In genomic region chr9:49797508-49797820, GRCm38 (mm10) we compare ENCODE assay signal across 7 mouse cellular contexts. TPM values are rescaled to one million over a fixed set of nuclear protein-coding genes. Genes with fewer than 3 reads are reported as not detected.
DNase-seq lines count a peak whose midpoint lies in the region; ATAC-seq and TF ChIP-seq lines count a peak whose summit lies in the region.

No protein-coding gene starts in this region.

- peak overlapping the region; percentile 56 for H3K4me3 ChIP-seq in lung, embryonic 15.5 days
- peak overlapping the region; percentile 93 for H3K4me3 ChIP-seq in forebrain, embryonic 13.5 days
- peak overlapping the region; percentile 78 for H3K4me3 ChIP-seq in limb, embryonic 11.5 days (ENCODE audit: low read depth, low read length)
- peak overlapping the region; percentile 67 for H3K4me3 ChIP-seq in small intestine, adult 2 months (ENCODE audit: low read depth, low read length)

- peak; percentile 21; the same call in 1 of the 2 replicates for ATAC-seq in lung, embryonic 15.5 days (ENCODE audit: borderline replicate concordance, extremely low read depth, low FRiP score, low TSS enrichment)
- no peak; the same call in 1 of the 2 replicates for ATAC-seq in forebrain, embryonic 13.5 days
- ATAC-seq in limb, embryonic 11.5 days (ENCODE audit: insufficient number of reproducible peaks, low FRiP score, low TSS enrichment, low read depth): no peak; the same call in 1 of the 2 replicates
- ATAC-seq in megakaryocyte progenitor cell, adult 5-6 weeks (replicated peaks; ENCODE audit: poor library complexity): no peak

- TF ChIP-seq POLR2A in small intestine, adult 2 months (IDR thresholded peaks at IDR 0.05; ENCODE audit: low read depth, low read length): no peak

- no peaks in the 10 kb centered on the region for H3K36me3 ChIP-seq in lung, embryonic 15.5 days
- no peaks in the 10 kb centered on the region for H3K36me3 ChIP-seq in forebrain, embryonic 13.5 days (ENCODE audit: poor library complexity, severe bottlenecking)
- H3K36me3 ChIP-seq in limb, embryonic 11.5 days (ENCODE audit: control insufficient read depth, insufficient read depth, low read length): no peaks in the 10 kb centered on the region
- no peaks in the 10 kb centered on the region for H3K36me3 ChIP-seq in small intestine, adult 2 months (ENCODE audit: control insufficient read depth, insufficient read depth, low read length)

- no peak for TF ChIP-seq CTCF in small intestine, adult 2 months (IDR thresholded peaks at IDR 0.05; ENCODE audit: extremely low read depth, insufficient read length, insufficient replicate concordance, low read depth, low read length)

- H3K9ac ChIP-seq in lung, embryonic 15.5 days: peak overlapping the region; percentile 56
- peak overlapping the region; percentile 98 for H3K9ac ChIP-seq in forebrain, embryonic 13.5 days
- H3K9ac ChIP-seq in limb, embryonic 11.5 days (ENCODE audit: low read length): peak overlapping the region; percentile 64

- WGBS in lung, embryonic 15.5 days: 1% methylated on average over 15 of the region's 15 CpGs
- WGBS in forebrain, embryonic 13.5 days: under 1% methylated on average over 15 of the region's 15 CpGs
- WGBS in limb, embryonic 11.5 days: 0% methylated on average over 14 of the region's 15 CpGs
- WGBS in small intestine, adult 2 months: 3% methylated on average over 15 of the region's 15 CpGs

- DNase-seq in lung, postnatal 25 days (ENCODE audit: low spot score): no peak
- no peak for DNase-seq in limb, embryonic 11.5 days (ENCODE audit: low spot score)
- DNase-seq in MN1 (ENCODE audit: low spot score): no peak

- H3K4me2 ChIP-seq in lung, embryonic 15.5 days: peak overlapping the region; percentile 91
- H3K4me2 ChIP-seq in forebrain, embryonic 13.5 days: peak overlapping the region; percentile 86
- H3K4me2 ChIP-seq in limb, embryonic 11.5 days (ENCODE audit: low read depth, severe bottlenecking): peak overlapping the region; percentile 91

- H3K27ac ChIP-seq in lung, embryonic 15.5 days: peak overlapping the region; percentile 62; the same call in 1 of the 2 replicates
- H3K27ac ChIP-seq in forebrain, embryonic 13.5 days: peak overlapping the region; percentile 95
- H3K27ac ChIP-seq in limb, embryonic 11.5 days (replicated peaks; ENCODE audit: low read depth, low read length): no peak overlapping the region
- no peak overlapping the region for H3K27ac ChIP-seq in small intestine, adult 2 months (ENCODE audit: insufficient read depth, low read depth, low read length)

- peaks cover 49% of the 10 kb centered on the region for H3K27me3 ChIP-seq in lung, embryonic 15.5 days
- H3K27me3 ChIP-seq in forebrain, embryonic 13.5 days: 0 out of 2 replicates have a peak, but pooled peaks cover 7% of the 10 kb centered on the region
- H3K27me3 ChIP-seq in limb, embryonic 11.5 days (ENCODE audit: control insufficient read depth, insufficient read depth, low read length): no peaks in the 10 kb centered on the region
- peaks cover 11% of the 10 kb centered on the region; the same call in 1 of the 2 replicates for H3K27me3 ChIP-seq in small intestine, adult 2 months (ENCODE audit: control insufficient read depth, insufficient read depth, low read length)

- peaks cover 18% of the 10 kb centered on the region for H3K4me1 ChIP-seq in lung, embryonic 15.5 days
- H3K4me1 ChIP-seq in forebrain, embryonic 13.5 days: peaks cover 39% of the 10 kb centered on the region
- no peaks in the 10 kb centered on the region for H3K4me1 ChIP-seq in limb, embryonic 11.5 days (ENCODE audit: control insufficient read depth, insufficient read depth, low read length)
- no peaks in the 10 kb centered on the region for H3K4me1 ChIP-seq in small intestine, adult 2 months (ENCODE audit: control insufficient read depth, insufficient read depth, insufficient read length, low read length)

- no peaks in the 10 kb centered on the region for H3K9me3 ChIP-seq in lung, embryonic 15.5 days
- no peaks in the 10 kb centered on the region for H3K9me3 ChIP-seq in forebrain, embryonic 13.5 days (replicated peaks)
- H3K9me3 ChIP-seq in limb, embryonic 11.5 days (ENCODE audit: control insufficient read depth, low read length): no peaks in the 10 kb centered on the region

RNA-seq across cellular contexts. Expression of gene Ncam1, which starts 1.3 kb away (rescaled TPM):
- polyA plus RNA-seq in lung, embryonic 15.5 days (2015; fragmentation: Nextera tagmentation; extraction: Ambion mirVana): 23.1 and 28.2 TPM in 2 replicates
- polyA plus RNA-seq in forebrain, embryonic 13.5 days (2015; fragmentation: Nextera tagmentation; extraction: Ambion mirVana): 217 and 226 TPM in 2 replicates
- 32.9 and 34.2 TPM in 2 replicates for polyA plus RNA-seq in limb, embryonic 11.5 days (2014; fragmentation: Nextera tagmentation; extraction: Ambion mirVana)
- 1.6 and 3.5 TPM in 2 replicates for polyA plus RNA-seq in small intestine, adult 2 months (2012; rRNA removed)
- 24.5 and 27.4 TPM in 2 replicates for total RNA-seq in megakaryocyte progenitor cell, adult 5-6 weeks (2015)
- 16.4 and 16.5 TPM in 2 replicates for total RNA-seq in megakaryocyte progenitor cell, adult 5-6 weeks (2017)

Comparison
In these comparisons a context has a peak if more than half of its experiments do, and no peak if none do; other contexts are left out.
1. H3K27ac ChIP-seq: peak in lung, embryonic 15.5 days (single experiment) and forebrain, embryonic 13.5 days (single experiment); none in limb, embryonic 11.5 days (single experiment) and small intestine, adult 2 months (single experiment).
2. Peak in every context shown above with its lines, with median percentiles within 50 percentile points of each other: H3K4me2 ChIP-seq, H3K4me3 ChIP-seq and H3K9ac ChIP-seq.